Mouse (Mus musculus) brain, embryonic 18.5 days (tissue): ENCODE results near the gene Ryk.

ENCODE experiments used
- DNase-seq: peaks from one replicate; pipeline ENCODE4 v3.0.0-alpha.2; 2012; ENCODE audit warnings: low read depth, low spot score

The Ryk gene

DNA sequence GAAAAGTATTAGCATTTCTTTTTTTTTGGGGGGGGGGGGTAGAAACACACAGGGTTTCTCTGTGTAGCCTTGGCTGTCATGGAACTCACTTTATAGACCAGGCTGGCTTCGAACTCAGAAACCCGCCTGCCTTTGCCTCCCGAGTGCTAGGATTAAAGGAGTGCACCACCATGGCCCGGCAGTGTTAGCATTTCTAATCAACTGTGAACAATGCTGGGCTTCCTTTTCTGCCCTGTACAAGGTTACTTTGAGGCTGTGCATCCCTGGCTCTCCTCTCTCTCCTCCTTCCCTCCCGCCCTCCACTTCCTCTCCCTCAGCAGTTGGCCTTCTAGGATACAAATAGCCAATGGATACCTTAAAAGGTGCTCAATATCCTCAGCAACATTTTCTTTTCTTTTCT is 114.0 kb downstream of the Ryk start:
- no peak for DNase-seq

DNA sequence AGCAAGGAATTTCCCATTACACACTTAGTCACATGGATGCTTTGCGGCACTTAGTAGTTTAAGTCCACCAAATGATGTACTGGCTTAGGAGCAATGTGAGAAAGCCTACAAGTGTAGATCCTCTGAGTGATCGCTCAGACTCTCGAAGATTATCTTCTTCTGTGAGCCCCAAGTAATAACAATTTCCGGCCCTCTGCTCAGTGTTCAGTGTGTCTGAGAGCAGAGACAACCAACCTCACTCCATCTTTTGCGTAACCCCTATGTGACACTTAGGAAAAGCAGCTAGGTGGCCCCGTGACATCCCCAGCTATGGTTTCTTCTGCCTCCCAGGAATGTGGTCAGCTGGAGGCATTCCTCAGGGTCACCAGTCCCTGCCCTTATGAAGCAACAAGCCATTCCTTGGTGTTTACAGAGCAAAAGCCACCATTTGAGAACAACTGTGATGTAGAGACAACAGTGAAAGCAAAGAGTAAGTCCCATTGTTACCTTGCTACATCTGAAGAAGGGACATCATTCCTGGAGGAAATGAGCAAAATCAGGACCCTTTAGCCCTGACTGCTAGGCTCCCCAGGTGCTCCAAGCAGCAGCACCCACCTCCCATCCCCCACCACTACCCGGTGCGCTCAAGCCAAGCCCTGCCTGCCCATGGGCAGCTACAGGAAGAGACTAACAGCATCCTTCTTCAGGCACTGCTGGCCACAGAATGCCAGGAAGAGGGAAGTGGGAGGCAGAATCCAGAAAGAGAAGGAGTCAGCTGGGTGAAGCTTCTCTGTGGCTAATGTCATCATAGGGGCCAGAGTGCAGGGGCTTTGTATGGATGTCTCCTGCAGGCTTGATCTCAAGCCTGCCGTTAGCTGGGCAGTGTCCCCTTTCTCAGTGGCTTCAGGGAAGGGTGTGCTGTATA is 116.6 kb downstream of the Ryk start:
- DNase-seq: no peak

GRCm38 (mm10) chr9:102955866-102956265 is 121.1 kb downstream of the Ryk start:
- DNase-seq: no peak
